Mouse (Mus musculus): ENCODE measurements around the gene Lypd4.

GRCm38 (mm10) chr7:24907211-24907748, 37.5 kb upstream of the Lypd4 start:
- TF ChIP-seq CTCF (IDR thresholded peaks at IDR 0.05; ENCODE audit: control insufficient read depth, insufficient read depth, insufficient replicate concordance, low read depth, low read length) (no peak), POLR2A (IDR thresholded peaks at IDR 0.05; ENCODE audit: control insufficient read depth, low read depth, low read length) (no peak)
